Mouse (Mus musculus): ENCODE measurements around the gene Mc3r. TPM values are rescaled to one million over a fixed set of nuclear protein-coding genes. Genes with fewer than 3 reads are reported as not detected.

Mc3r gene
- total RNA-seq, 2 experiments from 2014 or later = not detected

DNA sequence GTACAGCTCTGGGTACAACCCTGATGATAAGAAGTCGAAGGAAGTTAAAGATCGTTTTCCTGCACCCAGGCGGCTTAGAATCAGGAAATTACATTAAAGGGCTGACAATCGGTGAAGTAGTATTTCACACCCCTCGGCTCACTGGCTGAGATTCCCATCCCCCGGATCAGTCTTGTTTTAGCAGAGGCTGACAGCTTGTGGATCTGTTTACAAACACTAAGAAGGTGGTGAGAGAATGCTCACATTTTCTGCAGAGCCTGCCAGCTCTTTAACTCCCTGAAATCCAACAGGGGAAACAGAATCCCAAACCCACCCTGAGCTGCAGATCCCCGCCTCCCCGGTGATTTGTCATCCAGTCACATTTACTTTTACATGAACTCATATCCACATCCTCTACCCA lies 2.8 kb upstream of the Mc3r start:
- ATAC-seq (replicated peaks; ENCODE audit: low FRiP score, poor library complexity, severe bottlenecking) = no peak

GRCm38 (mm10) chr2:172249336-172249735 lies 1.0 kb downstream of the Mc3r start:
- ATAC-seq (replicated peaks; ENCODE audit: low FRiP score, poor library complexity, severe bottlenecking) = peak; percentile 55; the same call in 1 of the 2 replicates

DNA sequence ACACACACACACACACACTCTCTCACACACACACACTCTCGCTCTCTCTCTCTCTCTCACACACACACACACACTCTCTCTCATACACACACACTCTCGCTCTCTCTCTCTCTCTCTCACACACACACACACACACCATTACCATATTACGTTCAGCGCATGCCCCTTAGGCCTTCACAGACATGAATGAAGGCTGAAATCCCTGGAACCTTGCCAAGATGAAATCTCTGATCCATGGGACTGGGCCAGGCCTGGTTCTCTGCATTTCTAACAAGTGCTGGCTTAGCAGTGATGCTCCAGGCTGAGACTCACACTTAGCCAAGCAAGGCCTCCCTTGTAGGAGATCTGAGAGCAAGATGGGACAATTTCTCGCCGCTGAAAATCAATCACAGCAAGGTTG lies 8.1 kb downstream of the Mc3r start:
- ATAC-seq (replicated peaks; ENCODE audit: low FRiP score, poor library complexity, severe bottlenecking) = no peak

DNA sequence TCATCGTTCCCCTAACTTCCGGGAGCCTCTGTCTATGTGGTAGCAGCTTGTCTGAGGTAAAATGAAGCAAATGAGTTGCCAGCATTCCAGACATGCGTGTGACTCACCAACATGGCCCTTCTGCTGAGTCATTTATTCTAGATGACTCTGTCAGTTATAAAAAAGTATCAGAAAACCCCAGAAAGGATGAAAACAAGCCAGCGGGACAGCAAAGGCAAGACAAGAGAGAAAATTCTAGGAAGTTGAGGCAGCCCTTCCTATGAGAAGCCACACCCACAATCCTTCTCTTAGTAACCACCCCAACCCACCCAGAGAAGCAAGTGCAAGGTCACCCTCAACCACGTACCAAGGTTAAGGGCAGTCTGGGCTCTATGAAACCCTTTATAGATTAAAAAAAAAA lies 8.7 kb downstream of the Mc3r start:
- no peak for ATAC-seq (replicated peaks; ENCODE audit: low FRiP score, poor library complexity, severe bottlenecking)

- no peak for ATAC-seq (replicated peaks; ENCODE audit: low FRiP score, poor library complexity, severe bottlenecking)
Measured at GRCm38 (mm10) chr2:172257471-172258065, 9.3 kb downstream of the Mc3r start.

DNA sequence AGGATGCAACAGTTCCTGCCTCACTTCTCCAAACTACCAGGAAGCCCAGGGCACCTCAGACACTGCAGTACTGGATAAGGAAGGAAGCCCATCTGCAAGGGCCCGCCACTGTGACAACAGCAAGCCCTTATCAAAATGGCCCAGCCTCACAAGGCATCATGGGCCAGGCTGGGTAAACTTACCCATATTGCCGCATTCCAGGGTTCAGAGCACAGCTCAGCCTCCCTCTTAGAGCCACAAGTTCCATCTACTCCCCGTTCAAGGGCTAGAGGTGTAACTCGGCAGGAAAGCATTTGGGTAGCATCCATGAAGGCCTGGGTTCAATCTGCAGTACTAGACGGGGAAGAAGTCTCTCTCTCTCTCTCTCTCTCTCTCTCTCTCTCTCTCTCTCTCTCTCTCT lies 11.8 kb downstream of the Mc3r start:
- ATAC-seq (replicated peaks; ENCODE audit: low FRiP score, poor library complexity, severe bottlenecking) = no peak

- ATAC-seq (replicated peaks; ENCODE audit: low FRiP score, poor library complexity, severe bottlenecking) = no peak
Measured at GRCm38 (mm10) chr2:172261441-172261840, 13.1 kb downstream of the Mc3r start.

DNA sequence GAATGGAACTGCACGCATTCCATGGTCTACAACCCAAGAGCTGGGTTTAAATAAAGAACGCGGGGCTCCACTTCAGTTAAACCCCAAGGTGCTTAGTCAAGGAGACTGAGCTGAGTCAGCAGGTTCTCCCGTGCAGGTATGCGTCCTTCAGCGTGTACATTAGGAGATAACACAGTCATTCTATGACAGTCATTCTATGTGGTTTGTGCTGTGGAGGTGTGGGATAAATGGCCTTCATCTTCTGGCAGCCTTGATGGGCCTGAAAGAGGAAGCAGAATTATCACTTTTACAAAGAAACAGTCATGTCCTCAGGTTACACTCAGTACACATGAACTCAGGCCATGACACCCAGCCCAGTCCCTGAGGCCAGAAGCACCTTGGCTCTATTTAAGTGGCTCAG lies 14.9 kb downstream of the Mc3r start:
- ATAC-seq (replicated peaks; ENCODE audit: low FRiP score, poor library complexity, severe bottlenecking) = no peak

DNA sequence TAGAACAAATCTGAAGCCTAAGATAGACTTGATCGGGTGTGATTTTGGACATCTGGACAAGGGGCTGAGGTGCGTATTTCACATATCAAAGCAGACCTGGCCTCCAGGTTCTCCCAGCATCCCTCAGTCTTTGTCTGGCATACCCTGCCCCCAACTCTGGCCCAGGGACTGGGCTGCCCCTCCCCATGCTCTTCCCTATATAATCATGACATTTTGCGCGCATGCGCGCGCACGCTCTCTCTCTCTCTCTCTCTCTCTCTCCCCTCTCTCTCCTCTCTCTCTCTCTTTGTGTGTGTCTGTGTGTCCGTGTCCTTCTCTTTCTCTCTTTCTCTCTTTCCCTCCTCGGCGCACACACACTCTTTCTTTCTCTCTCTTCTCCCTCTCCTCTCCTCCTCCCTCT lies 21.6 kb downstream of the Mc3r start:
- ATAC-seq (replicated peaks; ENCODE audit: low FRiP score, poor library complexity, severe bottlenecking) = no peak

DNA sequence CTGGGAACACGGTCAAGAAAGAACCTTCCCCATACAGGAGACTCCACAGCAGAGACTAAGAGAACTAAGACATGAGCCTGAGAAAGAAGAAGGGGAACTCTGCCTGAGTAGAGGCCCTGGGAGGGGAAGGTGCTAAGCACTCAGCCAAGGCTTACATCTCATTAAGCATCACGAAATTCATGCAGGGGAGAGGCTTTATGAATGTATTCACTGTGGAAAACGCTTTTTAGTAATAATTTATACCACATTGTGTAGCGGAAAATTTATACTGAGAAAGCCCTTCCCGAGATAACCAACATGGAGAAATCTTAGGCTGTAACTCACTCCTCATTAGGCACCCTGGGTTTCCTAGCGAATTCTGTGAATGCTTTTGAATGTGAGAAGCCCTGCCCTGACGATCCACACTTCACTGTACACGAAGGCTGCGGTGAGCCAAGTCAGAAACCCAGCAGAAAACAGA lies 22.2 kb downstream of the Mc3r start:
- ATAC-seq (replicated peaks; ENCODE audit: low FRiP score, poor library complexity, severe bottlenecking) = no peak

DNA sequence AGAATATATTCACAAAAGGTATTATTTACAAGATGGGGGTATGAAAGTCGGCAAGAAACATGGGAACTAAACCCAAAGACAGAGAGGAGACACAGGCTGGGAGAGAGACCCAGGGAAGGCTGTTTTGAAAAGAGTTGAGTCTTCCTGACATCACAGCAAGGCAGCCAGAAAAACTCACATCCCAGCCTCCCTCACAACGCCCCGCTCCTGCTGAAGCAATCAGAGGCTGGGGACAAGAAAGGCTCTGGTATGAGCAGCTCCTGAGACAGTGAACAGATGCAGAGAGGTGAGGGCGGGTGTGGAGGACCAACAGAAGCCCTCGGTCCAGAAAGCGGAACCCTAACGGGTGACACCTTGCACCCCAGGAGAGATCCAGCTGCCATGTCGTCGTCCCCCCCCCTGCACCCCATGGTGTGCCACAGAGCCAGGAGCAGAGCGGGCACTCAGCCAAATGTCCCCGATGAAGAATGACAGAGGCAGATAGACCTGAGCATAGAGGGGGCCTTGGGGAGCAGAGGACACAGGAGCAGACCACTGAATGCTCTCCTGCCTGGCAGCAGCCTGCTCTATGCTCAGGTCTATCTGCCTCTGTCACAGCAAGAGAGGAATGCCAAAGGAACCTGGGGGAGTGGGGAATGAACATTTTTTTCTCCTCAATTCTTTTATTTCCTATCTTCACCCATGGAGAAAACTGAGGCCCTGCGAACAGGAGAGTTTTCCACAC lies 22.8 kb downstream of the Mc3r start:
- no peak for ATAC-seq (replicated peaks; ENCODE audit: low FRiP score, poor library complexity, severe bottlenecking)

- ATAC-seq (replicated peaks; ENCODE audit: low FRiP score, poor library complexity, severe bottlenecking) = no peak
Measured at GRCm38 (mm10) chr2:172274662-172275061, 26.4 kb downstream of the Mc3r start.

- no peak for ATAC-seq (replicated peaks; ENCODE audit: low FRiP score, poor library complexity, severe bottlenecking)
Measured at GRCm38 (mm10) chr2:172276155-172276554, 27.9 kb downstream of the Mc3r start.

DNA sequence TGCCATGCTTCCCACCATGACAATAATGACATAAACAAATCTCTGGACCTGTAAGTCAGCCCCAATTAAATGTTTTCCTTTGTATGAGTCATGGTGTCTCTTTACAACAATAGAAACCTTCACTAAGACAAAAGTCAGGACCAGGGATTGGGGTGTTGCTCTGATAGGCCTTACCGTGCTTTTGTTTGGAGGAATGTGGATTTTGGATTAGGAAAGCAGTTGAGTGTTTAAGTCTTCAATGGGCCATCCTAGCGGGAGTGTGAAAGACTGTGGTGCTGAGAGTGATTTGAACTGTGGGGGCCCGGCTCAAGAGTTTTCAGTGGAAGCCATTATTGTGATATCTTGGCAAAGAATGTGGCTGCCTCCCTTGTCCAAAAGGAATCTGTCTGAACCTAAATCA lies 30.7 kb downstream of the Mc3r start:
- ATAC-seq (replicated peaks; ENCODE audit: low FRiP score, poor library complexity, severe bottlenecking) = no peak

DNA sequence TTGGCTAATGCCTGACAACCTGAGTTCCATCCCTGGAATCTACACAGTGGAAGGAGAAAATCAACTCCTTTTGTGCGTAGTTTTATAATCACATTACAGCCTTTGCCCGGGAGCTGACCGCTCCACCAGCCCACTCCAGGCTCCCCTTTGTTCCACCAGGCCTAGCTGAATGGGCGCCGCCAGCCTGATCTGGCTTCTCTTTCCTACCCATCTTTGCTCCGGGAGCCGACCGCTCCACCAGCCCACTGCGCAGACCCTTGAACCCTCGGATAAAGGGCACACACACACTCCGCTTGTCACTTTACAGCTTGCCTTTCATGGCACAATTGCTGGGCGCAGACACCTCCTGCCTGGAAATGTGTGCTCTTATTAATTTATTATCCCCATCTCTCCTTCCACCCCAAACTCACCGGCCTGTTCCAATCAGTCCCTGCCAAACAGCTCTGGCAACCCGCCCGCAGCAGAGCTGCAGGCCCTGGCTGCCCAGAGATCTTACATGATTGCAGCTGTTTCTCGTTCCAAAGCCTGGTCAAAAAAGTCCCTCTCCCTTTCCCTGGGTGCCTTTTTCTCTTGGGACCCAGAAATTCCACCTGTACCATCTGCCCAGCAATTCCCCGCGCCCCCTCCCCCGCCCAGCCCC lies 33.9 kb downstream of the Mc3r start:
- no peak for ATAC-seq (replicated peaks; ENCODE audit: low FRiP score, poor library complexity, severe bottlenecking)

GRCm38 (mm10) chr2:172287715-172288114 lies 39.4 kb downstream of the Mc3r start:
- ATAC-seq (replicated peaks; ENCODE audit: low FRiP score, poor library complexity, severe bottlenecking) = no peak

DNA sequence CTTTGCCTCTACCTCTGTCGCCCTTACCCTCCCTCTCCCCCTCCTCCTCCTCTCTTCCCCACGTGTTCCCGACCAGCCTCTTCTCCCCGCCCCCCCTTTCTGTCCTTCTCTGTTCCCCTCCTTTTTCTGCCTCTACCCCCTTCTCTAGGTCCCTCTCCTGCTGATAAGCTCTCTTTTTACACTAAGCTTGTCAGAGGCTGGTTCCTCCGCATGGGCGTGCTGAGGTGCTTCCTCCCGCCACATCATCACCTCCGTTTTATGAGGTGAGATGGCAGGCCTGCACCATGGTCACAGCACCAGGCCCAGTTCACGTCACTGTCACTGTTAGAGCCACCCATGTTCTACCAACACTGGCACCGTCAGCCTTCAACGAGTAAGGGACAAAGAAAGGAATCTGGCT lies 40.7 kb downstream of the Mc3r start:
- ATAC-seq (replicated peaks; ENCODE audit: low FRiP score, poor library complexity, severe bottlenecking) = no peak

- ATAC-seq (replicated peaks; ENCODE audit: low FRiP score, poor library complexity, severe bottlenecking) = no peak
Measured at GRCm38 (mm10) chr2:172289632-172290031, 41.3 kb downstream of the Mc3r start.

GRCm38 (mm10) chr2:172290474-172290873 lies 42.2 kb downstream of the Mc3r start:
- peak; percentile 81 for ATAC-seq (replicated peaks; ENCODE audit: low FRiP score, poor library complexity, severe bottlenecking)

DNA sequence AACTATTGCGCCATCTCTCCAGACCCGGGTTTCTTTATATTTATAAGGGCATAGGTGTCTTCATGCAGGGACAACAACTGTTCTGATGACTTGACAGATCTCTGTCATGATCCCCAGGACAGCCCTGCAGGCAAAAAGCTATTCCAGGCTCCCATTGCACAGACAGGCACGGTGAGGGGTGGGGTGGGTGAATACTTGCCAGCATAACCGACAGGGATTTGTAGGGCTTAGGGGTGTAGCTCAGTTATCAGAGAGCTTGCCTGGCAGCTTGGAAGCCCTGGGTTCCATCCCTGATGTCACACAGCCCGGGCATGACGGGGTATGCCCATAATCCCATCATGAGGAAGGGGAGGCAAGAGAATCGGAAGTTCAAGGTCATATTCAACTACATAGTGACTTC lies 42.7 kb downstream of the Mc3r start:
- ATAC-seq (replicated peaks; ENCODE audit: low FRiP score, poor library complexity, severe bottlenecking) = no peak

Measured in erythroblast, adult 5-6 weeks (primary cell).